Mouse (Mus musculus) adrenal gland, adult 18-20 months (tissue): Measurements from ENCODE around the gene Alms1. TPM values are rescaled to one million over a fixed set of nuclear protein-coding genes. Genes with fewer than 3 reads are reported as not detected.
"Not testable (repeated sequence)": the region's sequence is repeated elsewhere in the genome, so short reads cannot be mapped to it uniquely, and the experiment has no call there.

Experiments used
- DNase-seq, 2 experiments: peaks; one replicate each; pipeline ENCODE4 v3.0.0; 2021 to 2022; ENCODE audit warnings: low spot score in 2 of 2
- microRNA-seq, 2 experiments: library from miRNA; unstranded; fragments of <30 nt; microRNA quantifications; one replicate each; pipeline ENCODE4 v1.2.0; 2021; ENCODE audit warnings: borderline number of aligned reads in 2 of 2
- total RNA-seq, 2 experiments: library from RNA; stranded (reverse); gene quantifications; 1 replicate in 1 of 2; 2 replicates in 1 of 2; pipeline ENCODE4 v1.2.3; 2021

The Alms1 gene
- total RNA-seq, 2 experiments from 2014 or later = 7.2 to 8.2 TPM

GRCm38 (mm10) chr6:85709607-85710006, 122.3 kb downstream of the Alms1 start:
- not testable (repeated sequence) for DNase-seq

GRCm38 (mm10) chr6:85713105-85713504, 125.8 kb downstream of the Alms1 start, which contains the start of gene Nat8f7:
Nat8f7 (minus strand) TSS chr6:85713205.
- DNase-seq = not testable (repeated sequence)

Small RNA genes within 50 kb of the gene (microRNA-seq; reads per million reads assigned to microRNA genes)
- gene Gm27317 = 0 reads per million in 2 experiments

Other genes starting within 250 kb of the Alms1 start
- 10 to 100 TPM; 26.1 to 29.2 TPM for gene Rab11fip5, start 212.9 kb upstream of the Alms1 start, total RNA-seq
- gene Noto, start 163.6 kb upstream of the Alms1 start, total RNA-seq = not detected
- 10 to 100 TPM; 39.8 to 43.2 TPM for gene Smyd5, start 155.5 kb upstream of the Alms1 start, total RNA-seq
- 100 to 1,000 TPM; 282 to 319 TPM for gene Cct7, start 136.0 kb upstream of the Alms1 start, total RNA-seq
- gene Pradc1, start 135.6 kb upstream of the Alms1 start, total RNA-seq = 10 to 100 TPM; 12.5 to 16.8 TPM
- gene Fbxo41, start 84.5 kb upstream of the Alms1 start, total RNA-seq = under 1 TPM; 0.56 to 0.58 TPM
- gene Egr4, start 73.9 kb upstream of the Alms1 start, total RNA-seq = not detected
- gene Nat8f7, start 125.7 kb downstream of the Alms1 start, total RNA-seq = 1 to 10 TPM; 3.0 to 3.3 TPM
- under 1 TPM; 0.30 to 0.61 TPM for gene Nat8f3, start 178.2 kb downstream of the Alms1 start, total RNA-seq
- 1 to 10 TPM; 1.4 to 1.8 TPM for gene Nat8f6, start 233.4 kb downstream of the Alms1 start, total RNA-seq
- 10 to 100 TPM in 1 of 2 experiments, 1 to 10 TPM in 1; 7.0 to 10.2 TPM for gene Nat8f5, start 233.4 kb downstream of the Alms1 start, total RNA-seq
- 1 to 10 TPM; 4.1 to 5.4 TPM for gene Nat8, start 244.6 kb downstream of the Alms1 start, total RNA-seq